Mouse (Mus musculus): ENCODE measurements at regions not wholly inside any gene's neighbourhood (a gene's known extent, or its start where the extent isn't known, plus 50 kb on each side); places are given as distances from the start of the nearest gene placed in this dataset.

DNA sequence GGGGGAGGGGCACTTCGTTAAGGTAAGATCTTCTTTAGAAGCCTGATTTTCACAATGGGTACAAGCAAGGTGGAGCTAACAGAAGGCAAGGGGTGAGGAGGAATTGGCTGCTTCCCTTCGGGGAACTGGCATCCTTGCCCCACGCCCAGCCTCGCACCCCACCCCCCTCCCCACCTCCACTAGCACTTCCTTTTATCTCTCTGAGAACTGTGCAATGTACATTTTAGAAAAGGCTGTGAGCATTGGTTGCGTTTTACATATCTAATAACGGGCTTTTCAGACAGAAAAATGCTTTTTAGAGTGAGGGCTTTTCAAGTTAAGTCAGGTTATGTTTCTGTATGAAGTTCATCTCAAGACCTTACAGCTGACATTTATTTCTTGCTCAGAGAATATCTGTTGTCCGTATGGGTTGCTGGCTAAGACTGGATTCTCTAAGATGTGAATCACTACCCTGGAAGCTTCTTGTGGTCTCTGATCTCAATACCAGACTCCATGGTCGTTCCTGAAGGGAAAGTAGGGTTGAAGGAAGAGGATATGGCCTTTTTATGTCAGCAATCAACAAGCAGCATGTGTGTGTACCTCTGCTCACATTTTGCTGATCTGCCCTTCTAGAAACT, 199.1 kb downstream of the Klf6 start:
- no peak for DNase-seq

GRCm38 (mm10) chr13:6062305-6062704, 201.0 kb downstream of the Klf6 start:
- DNase-seq: no peak

DNA sequence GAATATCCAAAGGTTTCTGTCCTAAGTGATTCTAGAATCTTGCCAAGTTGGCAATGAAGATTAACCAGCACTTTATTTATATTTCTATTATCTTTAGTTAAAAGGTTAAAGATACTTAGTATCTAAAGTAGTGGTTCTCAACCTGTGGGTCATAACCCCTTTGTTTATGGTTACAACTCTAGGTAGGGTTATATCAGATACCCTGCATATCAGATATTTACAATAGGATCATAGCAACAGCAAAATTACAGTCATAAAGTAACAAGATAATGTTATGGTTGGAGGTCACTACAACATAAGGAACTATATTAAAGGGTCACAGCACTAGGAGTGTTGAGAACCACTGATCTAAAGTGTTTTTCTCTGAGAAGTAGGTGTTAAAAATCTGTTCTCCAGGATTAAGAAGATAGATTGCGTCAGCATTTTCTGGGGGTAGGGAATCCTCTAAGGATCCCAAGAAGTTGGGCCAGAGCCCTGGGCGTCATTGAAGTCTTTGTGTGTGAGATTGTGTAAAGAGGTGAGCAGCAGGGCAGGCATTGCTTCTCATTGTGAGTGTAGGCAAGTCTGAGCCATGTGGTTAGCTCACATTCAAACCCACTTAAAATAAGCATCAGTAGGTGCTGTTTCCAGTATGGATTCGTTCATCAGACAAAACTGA, 201.6 kb downstream of the Klf6 start:
- DNase-seq: no peak

GRCm38 (mm10) chr13:6076978-6077825, 215.9 kb downstream of the Klf6 start:
- DNase-seq: no peak

GRCm38 (mm10) chr13:6085891-6086290, 224.6 kb downstream of the Klf6 start:
- no peak for DNase-seq

- no peak for DNase-seq
These were observed 247.9 kb downstream of the Klf6 start for GRCm38 (mm10) chr13:6109018-6109657.

- no peak for DNase-seq
These were observed 258.4 kb downstream of the Klf6 start for GRCm38 (mm10) chr13:6119703-6120102.

DNA sequence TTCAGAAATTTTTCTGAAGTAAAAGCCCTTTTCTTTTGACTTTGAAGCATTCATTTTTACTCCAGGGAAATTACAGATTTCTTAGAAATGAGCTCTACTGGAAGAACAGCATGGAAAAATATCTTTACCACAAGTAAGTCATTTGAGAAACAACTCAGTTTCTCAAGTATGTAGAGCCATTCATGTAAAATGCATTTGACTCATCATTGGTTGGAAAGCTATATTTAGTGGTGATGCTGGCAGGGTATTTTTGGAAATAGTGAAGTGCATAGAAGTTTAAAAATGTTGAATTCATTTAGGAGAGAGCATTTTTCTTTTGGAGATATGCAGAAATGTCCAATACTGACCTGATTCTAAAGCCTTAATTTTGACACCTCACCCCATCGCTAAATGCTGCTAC, 266.0 kb downstream of the Klf6 start:
- DNase-seq: no peak

GRCm38 (mm10) chr13:6128903-6129302, 267.6 kb downstream of the Klf6 start:
- peak in 1 of 2 experiments; percentile 2 for DNase-seq

- DNase-seq: no peak
These were observed 270.1 kb downstream of the Klf6 start for GRCm38 (mm10) chr13:6131363-6131762.

DNA sequence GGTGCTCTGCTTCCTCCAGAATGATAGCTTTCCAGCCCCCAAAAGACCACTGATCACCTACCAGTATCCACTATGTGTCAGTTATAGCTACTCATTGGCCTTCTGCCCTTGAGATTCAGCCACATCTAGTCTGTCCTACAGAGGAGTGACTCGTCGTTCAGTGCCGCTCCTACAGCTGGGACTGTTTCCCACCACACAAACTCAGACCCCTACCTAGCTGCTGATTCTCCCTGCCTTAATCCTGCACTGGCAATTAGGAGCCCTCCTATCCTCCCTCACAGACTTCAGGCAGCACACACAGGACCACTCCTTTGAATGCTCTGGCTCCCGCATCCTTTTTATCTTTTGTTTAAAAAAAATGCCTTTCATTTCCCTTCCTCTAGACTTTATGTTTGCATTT, 275.9 kb downstream of the Klf6 start:
- DNase-seq: no peak

- DNase-seq: no peak
These were observed 281.5 kb downstream of the Klf6 start for GRCm38 (mm10) chr13:6142771-6143170.

GRCm38 (mm10) chr13:6153657-6154056, 292.4 kb downstream of the Klf6 start:
- DNase-seq: no peak

DNA sequence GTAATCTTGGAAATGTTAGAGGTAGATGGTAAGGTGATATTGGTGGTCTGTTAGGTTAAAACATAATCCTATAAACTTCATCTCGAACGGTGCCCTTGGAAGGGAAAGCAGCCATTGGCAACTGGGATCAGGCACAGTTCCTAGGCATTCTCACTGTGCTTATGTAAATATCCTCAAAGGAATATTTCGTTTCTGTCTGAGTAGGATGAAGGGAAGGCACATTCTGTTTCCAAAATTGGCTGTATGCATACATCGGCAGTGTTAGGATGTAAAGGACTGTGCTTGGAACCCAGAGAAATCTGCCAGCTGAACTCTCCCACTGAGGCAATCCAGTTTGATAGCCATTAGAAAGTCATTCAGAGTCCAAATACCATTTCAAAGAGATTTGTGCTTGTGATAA, 294.9 kb downstream of the Klf6 start:
- no peak for DNase-seq

GRCm38 (mm10) chr13:6157029-6157428, 295.7 kb downstream of the Klf6 start:
- no peak for DNase-seq

DNA sequence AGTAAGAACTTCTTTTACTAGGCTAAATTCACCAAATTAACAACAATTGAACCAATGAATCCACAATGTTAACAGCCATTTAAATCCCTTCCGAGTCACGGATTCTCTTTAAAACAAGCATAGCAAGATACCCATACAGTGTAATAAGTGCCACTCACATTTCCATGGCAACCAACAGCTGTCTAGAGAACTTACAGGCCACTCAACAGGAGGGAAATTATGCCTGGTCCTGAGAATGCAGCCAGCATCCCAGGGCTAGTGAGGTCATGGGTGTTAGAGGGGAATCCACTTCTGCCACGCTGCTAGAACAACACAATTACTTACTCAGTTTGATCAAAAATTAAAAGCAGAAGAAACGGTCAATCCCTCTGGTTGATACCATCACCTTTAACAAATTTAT, 296.7 kb downstream of the Klf6 start:
- no peak for DNase-seq

- no peak for DNase-seq
These were observed 298.1 kb downstream of the Klf6 start for GRCm38 (mm10) chr13:6159412-6159811.

DNA sequence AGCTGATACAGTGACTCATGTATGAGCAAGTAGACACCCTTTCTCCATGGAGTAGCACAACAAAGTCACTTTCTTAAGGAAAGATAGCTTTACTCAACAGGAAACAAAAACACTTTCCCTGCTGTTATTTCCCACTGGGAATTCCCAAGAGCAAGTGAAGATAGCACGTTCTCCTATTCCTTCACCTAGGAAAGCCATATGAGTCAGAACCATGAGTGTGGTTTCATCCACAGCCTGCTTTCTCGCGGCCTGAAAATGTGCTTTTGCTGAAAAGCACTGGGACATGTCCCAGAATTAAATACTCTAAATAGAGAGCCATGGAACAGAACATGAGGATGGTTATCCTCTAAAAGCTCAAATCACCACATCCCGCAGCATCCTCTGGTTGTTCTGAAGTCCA, 304.6 kb downstream of the Klf6 start:
- DNase-seq: no peak

GRCm38 (mm10) chr13:6167055-6167761, 305.9 kb downstream of the Klf6 start:
- no peak for DNase-seq

GRCm38 (mm10) chr13:6173095-6173494, 311.8 kb downstream of the Klf6 start:
- DNase-seq: no peak

DNA sequence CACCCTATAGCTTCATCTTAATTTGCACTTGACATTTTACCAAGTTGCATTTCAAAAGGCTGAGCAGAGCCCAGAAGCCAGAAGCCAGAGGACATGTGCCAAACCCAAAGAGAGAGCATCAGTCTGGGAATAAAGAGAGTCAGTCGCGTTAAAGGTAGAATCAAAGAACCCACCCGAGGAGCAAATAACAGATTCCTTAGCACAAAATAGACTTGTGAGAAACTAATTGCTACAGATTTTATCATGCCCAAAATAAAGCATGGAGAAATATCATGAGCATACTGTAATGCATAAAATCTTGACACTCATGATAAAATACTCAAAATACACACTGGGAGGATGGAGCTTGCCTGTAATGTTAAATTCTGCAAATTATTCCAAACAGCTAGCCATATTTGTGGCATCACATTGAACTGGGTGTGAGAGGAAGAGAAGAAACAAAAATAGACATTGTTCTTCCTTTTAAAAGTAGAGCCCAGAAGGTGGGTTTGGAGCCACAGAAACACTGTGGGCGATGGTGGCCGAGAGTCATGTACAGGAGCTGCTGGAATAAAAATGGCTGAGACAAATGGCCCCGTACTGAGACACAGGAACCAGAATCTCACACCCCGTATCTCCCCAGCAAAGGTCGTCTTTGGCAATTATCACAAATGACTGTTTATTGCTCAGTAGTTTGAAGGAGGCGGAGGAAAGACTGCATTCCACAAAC, 317.2 kb downstream of the Klf6 start:
- DNase-seq: no peak

DNA sequence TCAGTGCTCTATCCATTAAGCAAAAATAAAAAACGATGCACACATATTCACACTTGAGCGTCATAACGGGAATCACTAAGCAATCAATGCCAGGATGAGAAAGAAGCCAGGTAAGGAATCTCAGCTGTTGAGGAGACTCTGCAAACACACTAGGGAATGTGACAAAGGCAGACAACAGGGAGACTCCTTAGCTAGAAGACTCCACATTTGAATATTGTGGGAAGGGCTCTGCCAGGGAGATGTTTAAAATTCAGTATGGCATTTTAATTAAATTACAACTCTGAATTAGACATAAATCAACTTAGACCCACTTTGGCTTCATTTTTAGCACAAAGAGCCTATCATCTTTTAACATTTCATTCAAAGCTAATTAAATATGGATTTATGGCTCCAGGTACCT, 327.9 kb downstream of the Klf6 start:
- no peak for DNase-seq

All from kidney, postnatal 36 days (tissue).